Mouse (Mus musculus) intestine, embryonic 15.5 days (tissue): ENCODE data around the gene Rabgef1. TPM values are rescaled to one million over a fixed set of nuclear protein-coding genes. Genes with fewer than 3 reads are reported as not detected.
A peak's percentile ranks its signal among the peaks of the same experiment; 100 is the strongest.

Source experiments
- ATAC-seq: fragments of 200-750 bp; cut with Nextera tagmentation; 2 replicates; pipeline ENCODE4 v1.8.0; 2017; ENCODE audit warnings: moderate TSS enrichment, moderate library complexity
- H3K27ac ChIP-seq: fragments of 300-500 bp; sonication (generic); 2 replicates; pipeline ENCODE4 v1.5.1; 2015; ENCODE audit warnings: mild to moderate bottlenecking, inconsistent platforms
- H3K27me3 ChIP-seq: fragments of 300-500 bp; sonication (generic); replicated peaks from 2 replicates; pipeline ENCODE4 v1.6.1; 2015; ENCODE audit warnings: inconsistent platforms
- H3K36me3 ChIP-seq: fragments of 300-500 bp; sonication (generic); 2 replicates; pipeline ENCODE4 v1.6.1; 2015; ENCODE audit warnings: inconsistent platforms
- H3K4me1 ChIP-seq: fragments of 300-500 bp; sonication (generic); replicated peaks from 2 replicates; pipeline ENCODE4 v1.6.1; 2015; ENCODE audit warnings: inconsistent platforms
- H3K4me2 ChIP-seq: fragments of 300-500 bp; sonication (generic); replicated peaks from 2 replicates; pipeline ENCODE4 v1.6.1; 2015; ENCODE audit warnings: mild to moderate bottlenecking, inconsistent platforms
- H3K4me3 ChIP-seq: fragments of 300-500 bp; sonication (generic); replicated peaks from 2 replicates; pipeline ENCODE4 v1.5.1; 2015; ENCODE audit warnings: inconsistent platforms
- H3K9ac ChIP-seq: fragments of 300-500 bp; sonication (generic); 2 replicates; pipeline ENCODE4 v1.6.1; 2015; ENCODE audit warnings: inconsistent platforms
- H3K9me3 ChIP-seq: fragments of 300-500 bp; sonication (generic); 2 replicates; pipeline ENCODE4 v1.6.1; 2016; ENCODE audit warnings: inconsistent platforms
- WGBS: fragments of 180-500 bp; shearing (Covaris S2); methylation state at CpG from one replicate; pipeline ENCODE4 v1.1.7; 2015; 5-methylcytosine and 5-hydroxymethylcytosine counted together
- polyA plus RNA-seq: library from polyadenylated mRNA; unstranded; fragments of >200 nt; fragmentation: Nextera tagmentation; extraction: Ambion mirVana; gene quantifications from 2 replicates; pipeline ENCODE4 v1.2.1, GENCODE M21; 2015

The Rabgef1 gene
- polyA plus RNA-seq, 1 experiment from 2014 or later, result 26.8 TPM

- H3K27ac ChIP-seq, result peak overlapping the region; percentile 81
- H3K4me3 ChIP-seq, result peak overlapping the region; percentile 69
- peaks cover 4% of the 10 kb centered on the region; the same call in 1 of the 2 replicates for H3K4me1 ChIP-seq
- peak; percentile 94 for ATAC-seq
- H3K9ac ChIP-seq, result peak overlapping the region; percentile 74
- no peaks in the 10 kb centered on the region for H3K27me3 ChIP-seq
- peak overlapping the region; percentile 84 for H3K4me2 ChIP-seq
- no peaks in the 10 kb centered on the region for H3K9me3 ChIP-seq
- WGBS, result under 1% methylated on average over 25 of the region's 25 CpGs
- no peaks in the 10 kb centered on the region; the same call in 1 of the 2 replicates for H3K36me3 ChIP-seq
Measured at GRCm38 (mm10) chr5:130256678-130257271, 85.2 kb downstream of the Rabgef1 start.

GRCm38 (mm10) chr5:130257303-130257702 lies 85.7 kb downstream of the Rabgef1 start:
- Histone ChIP-seq H3K9ac (peak overlapping the region; percentile 74), H3K27ac (peak overlapping the region; percentile 79), H3K4me1 (peaks cover 4% of the 10 kb centered on the region; the same call in 1 of the 2 replicates), H3K27me3 (no peaks in the 10 kb centered on the region), H3K4me2 (peak overlapping the region; percentile 84), H3K4me3 (peak overlapping the region; percentile 69), H3K36me3 (no peaks in the 10 kb centered on the region; the same call in 1 of the 2 replicates), H3K9me3 (no peaks in the 10 kb centered on the region)
- no peak for ATAC-seq
- WGBS, result 7% methylated on average over 8 of the region's 8 CpGs

GRCm38 (mm10) chr5:130263454-130263853 lies 91.9 kb downstream of the Rabgef1 start:
- no peaks in the 10 kb centered on the region for H3K4me1 ChIP-seq
- H3K36me3 ChIP-seq, result peaks cover 17% of the 10 kb centered on the region
- ATAC-seq, result no peak
- WGBS, result 78% methylated on average over 11 of the region's 11 CpGs
- no peaks in the 10 kb centered on the region for H3K9me3 ChIP-seq
- no peak overlapping the region for H3K27ac ChIP-seq
- no peaks in the 10 kb centered on the region for H3K27me3 ChIP-seq
- H3K9ac ChIP-seq, result no peak overlapping the region
- H3K4me2 ChIP-seq, result no peak overlapping the region
- H3K4me3 ChIP-seq, result no peak overlapping the region

Other genes with a start within 250 kb of the Rabgef1 start
- gene Vkorc1l1, start 229.8 kb upstream of the Rabgef1 start, polyA plus RNA-seq, result 26.5 and 30.9 TPM in 2 replicates
- gene Gusb, start 168.7 kb upstream of the Rabgef1 start, polyA plus RNA-seq, result 88.8 and 95.7 TPM in 2 replicates
- gene Asl, start 142.6 kb upstream of the Rabgef1 start, polyA plus RNA-seq, result 51.4 and 65.0 TPM in 2 replicates
- gene Crcp, start 142.5 kb upstream of the Rabgef1 start, polyA plus RNA-seq, result 34.1 and 38.7 TPM in 2 replicates
- gene Tpst1, start 98.5 kb upstream of the Rabgef1 start, polyA plus RNA-seq, result 53.4 and 59.8 TPM in 2 replicates
- 3.8 and 3.9 TPM in 2 replicates for gene Kctd7, start 26.9 kb upstream of the Rabgef1 start, polyA plus RNA-seq
- gene Tmem248, start 45.3 kb downstream of the Rabgef1 start, polyA plus RNA-seq, result 38.9 and 40.2 TPM in 2 replicates
- gene Sbds, start 83.7 kb downstream of the Rabgef1 start, polyA plus RNA-seq, result 75.0 and 75.9 TPM in 2 replicates
- gene Tyw1, start 83.8 kb downstream of the Rabgef1 start, polyA plus RNA-seq, result 23.5 and 24.0 TPM in 2 replicates
- 0.10 and 0.38 TPM in 2 replicates for gene Caln1, start 197.7 kb downstream of the Rabgef1 start, polyA plus RNA-seq
- gene A330070K13Rik, start 212.8 kb downstream of the Rabgef1 start, polyA plus RNA-seq, result not detected in 2 replicates